Mouse (Mus musculus) E14TG2a.4 (cell line): ENCODE measurements around the gene Gnai2.

Experiments
- CTCF ChIP-seq: conservative IDR thresholded peaks from 2 replicates; pipeline ENCODE4 v1.5.1; 2014; ENCODE audit warnings: low read length
- NANOG ChIP-seq: IDR thresholded peaks from 2 replicates; pipeline ENCODE4 v1.6.1; 2014; ENCODE audit warnings: borderline replicate concordance, low read length, mixed read lengths
- POU5F1 ChIP-seq: IDR thresholded peaks from 2 replicates; pipeline ENCODE4 v1.6.1; 2014; ENCODE audit warnings: low read length, borderline replicate concordance

- no peak for TF ChIP-seq CTCF
- TF ChIP-seq POU5F1: no peak
- no peak for TF ChIP-seq NANOG
These were observed 41.1 kb upstream of the Gnai2 start for GRCm38 (mm10) chr9:107676302-107676701.
